ENCODE assay signal across 9 mouse cellular contexts in the genomic region with DNA sequence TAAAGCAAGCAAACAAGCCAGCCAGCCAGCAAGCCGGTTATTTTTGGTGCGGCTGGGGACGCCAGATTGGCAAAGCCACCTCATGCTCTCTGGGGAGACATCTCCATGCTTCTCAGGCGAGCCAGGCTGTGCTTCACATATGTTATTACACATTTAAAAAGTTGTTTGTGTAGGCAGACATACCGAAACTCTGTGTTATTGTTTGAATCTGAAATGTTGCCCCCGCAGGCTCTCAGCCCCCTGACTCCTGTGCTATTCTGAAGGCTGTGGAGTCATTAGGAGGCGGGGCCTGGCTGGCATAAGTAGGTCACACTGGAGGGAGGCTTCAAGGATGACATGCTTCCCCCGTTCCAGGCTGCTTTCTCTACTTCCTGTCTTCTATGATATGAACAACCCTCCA.
DNase-seq lines count a peak whose midpoint lies in the region; ATAC-seq and TF ChIP-seq lines count a peak whose summit lies in the region.
"Had no signal": no experiment of that assay in that cellular context is flagged by ENCODE, and none has a peak within 500 bp of the region (broad histone marks: within the 10 kb centered on the region; RNA-seq: fewer than 3 reads in every experiment).

No protein-coding gene starts in this region.

- H3K36me3 ChIP-seq in hindbrain, embryonic 14.5 days (replicated peaks; ENCODE audit: control insufficient read depth, insufficient read depth), result no peaks in the 10 kb centered on the region; the same call in 1 of the 2 replicates
- H3K36me3 ChIP-seq in hindbrain, embryonic 10.5 days, result no peaks in the 10 kb centered on the region

- H3K9me3 ChIP-seq in hindbrain, embryonic 14.5 days (ENCODE audit: control insufficient read depth, low read length), result no peaks in the 10 kb centered on the region
- no peaks in the 10 kb centered on the region for H3K9me3 ChIP-seq in hindbrain, embryonic 10.5 days

- ATAC-seq in hindbrain, embryonic 14.5 days (ENCODE audit: low FRiP score), result no peak
- ATAC-seq in megakaryocyte, adult 5-6 weeks (ENCODE audit: poor library complexity, severe bottlenecking), result no peak
- ATAC-seq: liver, postnatal 0 days had no signal

- 59% methylated on average over 8 of the region's 8 CpGs for WGBS in hindbrain, embryonic 14.5 days
- WGBS in hindbrain, embryonic 10.5 days, result 78% methylated on average over 8 of the region's 8 CpGs
- WGBS in cerebellum, adult 2 months, result 14% methylated on average over 8 of the region's 8 CpGs

- no peak for TF ChIP-seq CTCF in cerebellum, adult 2 months (IDR thresholded peaks at IDR 0.05; ENCODE audit: borderline replicate concordance, insufficient read depth, low read depth, low read length)

- DNase-seq in hindbrain, embryonic 14.5 days (ENCODE audit: low spot score), result no peak
- DNase-seq in hindbrain, embryonic 10.5 days (ENCODE audit: low spot score), result no peak
- DNase-seq in cerebellum, adult 2 months, result peak; percentile 74 to 79
- DNase-seq in layer of hippocampus, adult 11-12 months (ENCODE audit: low spot score), result peak; percentile 65
- DNase-seq in right cerebral cortex, postnatal 10 days (ENCODE audit: low spot score in 2 of 2), result peak; percentile 55 to 56
- DNase-seq in thymus, postnatal 14 days, result no peak
- no peak for DNase-seq in kidney, postnatal 10 days
- DNase-seq: liver, postnatal 0 days had no signal

- no peaks in the 10 kb centered on the region for H3K27me3 ChIP-seq in hindbrain, embryonic 14.5 days (ENCODE audit: control insufficient read depth, insufficient read depth, low read length)
- no peaks in the 10 kb centered on the region for H3K27me3 ChIP-seq in hindbrain, embryonic 10.5 days (ENCODE audit: insufficient read depth, poor library complexity, severe bottlenecking)
- H3K27me3 ChIP-seq in cerebellum, adult 2 months (ENCODE audit: control insufficient read depth, insufficient read depth, low read length), result no peaks in the 10 kb centered on the region

- H3K9ac ChIP-seq in hindbrain, embryonic 14.5 days, result no peak overlapping the region
- H3K9ac ChIP-seq: liver, postnatal 0 days had no signal

- TF ChIP-seq POLR2A in cerebellum, adult 2 months (IDR thresholded peaks at IDR 0.05; ENCODE audit: borderline replicate concordance, insufficient read depth, low read length), result no peak

- H3K4me1 ChIP-seq in hindbrain, embryonic 14.5 days (replicated peaks; ENCODE audit: control insufficient read depth, insufficient read depth, low read length), result no peaks in the 10 kb centered on the region
- 0 out of 2 replicates have a peak, but pooled peaks cover 3% of the 10 kb centered on the region for H3K4me1 ChIP-seq in hindbrain, embryonic 10.5 days (replicated peaks)
- no peaks in the 10 kb centered on the region; the same call in none of the 2 replicates for H3K4me1 ChIP-seq in cerebellum, adult 2 months (ENCODE audit: control insufficient read depth, insufficient read depth, low read length)

- H3K4me3 ChIP-seq in hindbrain, embryonic 14.5 days (replicated peaks; ENCODE audit: low read length), result no peak overlapping the region
- no peak overlapping the region for H3K4me3 ChIP-seq in hindbrain, embryonic 10.5 days
- H3K4me3 ChIP-seq in cerebellum, adult 2 months (replicated peaks; ENCODE audit: insufficient read depth, low read depth, low read length), result no peak overlapping the region

- no peak overlapping the region for H3K4me2 ChIP-seq in hindbrain, embryonic 14.5 days (replicated peaks)

- H3K27ac ChIP-seq in hindbrain, embryonic 14.5 days, result 0 out of 2 replicates have a peak overlapping the region, but pooled peaks have one; percentile 16
- no peak overlapping the region for H3K27ac ChIP-seq in hindbrain, embryonic 10.5 days
- H3K27ac ChIP-seq in cerebellum, adult 2 months (ENCODE audit: insufficient read depth, low read length), result peak overlapping the region; percentile 1; the same call in 1 of the 2 replicates

Comparison
In these comparisons a context has a peak if more than half of its experiments do, and no peak if none do; other contexts are left out.
1. DNase-seq: peak in cerebellum, adult 2 months (2 of 2), layer of hippocampus, adult 11-12 months (single experiment) and right cerebral cortex, postnatal 10 days (2 of 2); none in hindbrain, embryonic 14.5 days (single experiment), hindbrain, embryonic 10.5 days (single experiment), thymus, postnatal 14 days (single experiment) and kidney, postnatal 10 days (single experiment).